Mouse (Mus musculus) neural tube, embryonic 12.5 days (tissue): Measurements from ENCODE around the gene Cyp2ab1. TPM values are rescaled to one million over a fixed set of nuclear protein-coding genes. Genes with fewer than 3 reads are reported as not detected.
"Not testable (repeated sequence)": the region's sequence is repeated elsewhere in the genome, so short reads cannot be mapped to it uniquely, and the experiment has no call there.

Experiments used
- ATAC-seq: fragments of 200-750 bp; cut with Nextera tagmentation; 2 replicates; pipeline ENCODE4 v1.8.0; 2017; ENCODE audit warnings: low read depth, mild to moderate bottlenecking, moderate TSS enrichment, moderate library complexity; ENCODE audit not compliant: low FRiP score
- H3K27ac ChIP-seq: fragments of 300-500 bp; sonication (generic); 2 replicates; pipeline ENCODE4 v1.5.1; 2016
- H3K27me3 ChIP-seq: fragments of 300-500 bp; sonication (generic); replicated peaks from 2 replicates; pipeline ENCODE4 v1.6.1; 2016; ENCODE audit warnings: mild to moderate bottlenecking
- H3K36me3 ChIP-seq: fragments of 300-500 bp; sonication (generic); 2 replicates; pipeline ENCODE4 v1.6.1; 2016; ENCODE audit warnings: mild to moderate bottlenecking
- H3K4me1 ChIP-seq: fragments of 300-500 bp; sonication (generic); 2 replicates; pipeline ENCODE4 v1.6.1; 2016
- H3K4me2 ChIP-seq: fragments of 300-500 bp; sonication (generic); replicated peaks from 2 replicates; pipeline ENCODE4 v1.6.1; 2016; ENCODE audit warnings: mild to moderate bottlenecking
- H3K4me3 ChIP-seq: fragments of 300-500 bp; sonication (generic); 2 replicates; pipeline ENCODE4 v1.5.1; 2016
- H3K9ac ChIP-seq: fragments of 300-500 bp; sonication (generic); 2 replicates; pipeline ENCODE4 v1.6.1; 2016; ENCODE audit warnings: mild to moderate bottlenecking
- H3K9me3 ChIP-seq: fragments of 300-500 bp; sonication (generic); 2 replicates; pipeline ENCODE4 v1.6.1; 2016; ENCODE audit warnings: mild to moderate bottlenecking
- WGBS: fragments of 180-500 bp; shearing (Covaris S2); methylation state at CpG from one replicate; pipeline ENCODE4 v1.1.7; 2016; 5-methylcytosine and 5-hydroxymethylcytosine counted together
- polyA plus RNA-seq: library from polyadenylated mRNA; unstranded; fragments of >200 nt; fragmentation: Nextera tagmentation; extraction: Ambion mirVana; gene quantifications from 2 replicates; pipeline ENCODE4 v1.2.1, GENCODE M21; 2016

Gene Cyp2ab1
- polyA plus RNA-seq, result not detected in 2 replicates

GRCm38 (mm10) chr16:20325286-20325685 lies at the start of gene Cyp2ab1:
TSS of gene Cyp2ab1 (minus strand) at chr16:20325404.
- H3K4me1 ChIP-seq, result no peaks in the 10 kb centered on the region
- no peak within 1 kb of the TSS for H3K4me3 ChIP-seq
- H3K4me2 ChIP-seq, result no peak within 1 kb of the TSS
- H3K9me3 ChIP-seq, result no peaks in the 10 kb centered on the region
- WGBS, result 77% methylated on average over 5 of the region's 5 CpGs
- H3K36me3 ChIP-seq, result peaks cover 13% of the 10 kb centered on the region
- no peaks in the 10 kb centered on the region for H3K27me3 ChIP-seq
- no peak for ATAC-seq
- H3K27ac ChIP-seq, result no peak within 1 kb of the TSS
- H3K9ac ChIP-seq, result no peak within 1 kb of the TSS

GRCm38 (mm10) chr16:20371731-20372130 lies 46.5 kb upstream of the Cyp2ab1 start:
- ATAC-seq, result no peak
- no peaks in the 10 kb centered on the region for H3K9me3 ChIP-seq
- no peak overlapping the region for H3K9ac ChIP-seq
- no peak overlapping the region for H3K4me2 ChIP-seq
- H3K4me1 ChIP-seq, result no peaks in the 10 kb centered on the region
- no peak overlapping the region for H3K4me3 ChIP-seq
- peaks cover 73% of the 10 kb centered on the region for H3K36me3 ChIP-seq
- H3K27me3 ChIP-seq, result no peaks in the 10 kb centered on the region
- WGBS, result 90% methylated on average over 4 of the region's 4 CpGs
- H3K27ac ChIP-seq, result no peak overlapping the region

- Histone ChIP-seq H3K4me1 (no peaks in the 10 kb centered on the region), H3K4me3 (no peak overlapping the region), H3K36me3 (peaks cover 79% of the 10 kb centered on the region), H3K9me3 (no peaks in the 10 kb centered on the region), H3K9ac (no peak overlapping the region), H3K27ac (no peak overlapping the region), H3K27me3 (no peaks in the 10 kb centered on the region), H3K4me2 (no peak overlapping the region)
- no peak for ATAC-seq
- WGBS, result 94% methylated on average over 9 of the region's 9 CpGs
These were observed 43.0 kb upstream of the Cyp2ab1 start for GRCm38 (mm10) chr16:20368221-20368620.

- no peak overlapping the region for H3K4me3 ChIP-seq
- no peak overlapping the region for H3K27ac ChIP-seq
- peaks cover 85% of the 10 kb centered on the region for H3K36me3 ChIP-seq
- no peaks in the 10 kb centered on the region for H3K27me3 ChIP-seq
- H3K9ac ChIP-seq, result no peak overlapping the region
- no peak for ATAC-seq
- no peaks in the 10 kb centered on the region for H3K4me1 ChIP-seq
- H3K4me2 ChIP-seq, result no peak overlapping the region
- 90% methylated on average over 11 of the region's 11 CpGs for WGBS
- no peaks in the 10 kb centered on the region for H3K9me3 ChIP-seq
These were observed 36.9 kb upstream of the Cyp2ab1 start for GRCm38 (mm10) chr16:20362121-20362520.

- not testable (repeated sequence) for H3K9ac ChIP-seq, H3K9me3 ChIP-seq, H3K4me3 ChIP-seq, H3K4me2 ChIP-seq, H3K4me1 ChIP-seq, H3K27ac ChIP-seq, H3K27me3 ChIP-seq, ATAC-seq
- WGBS, result 89% methylated on average over 3 of the region's 3 CpGs
- H3K36me3 ChIP-seq, result peaks cover 83% of the 10 kb centered on the region
These were observed 36.3 kb upstream of the Cyp2ab1 start for GRCm38 (mm10) chr16:20361496-20361895.

GRCm38 (mm10) chr16:20359643-20360295 lies 34.6 kb upstream of the Cyp2ab1 start:
- peaks cover 84% of the 10 kb centered on the region for H3K36me3 ChIP-seq
- WGBS, result 75% methylated on average over 9 of the region's 9 CpGs
- H3K4me2 ChIP-seq, result no peak overlapping the region
- H3K27me3 ChIP-seq, result no peaks in the 10 kb centered on the region
- H3K9me3 ChIP-seq, result no peaks in the 10 kb centered on the region
- H3K9ac ChIP-seq, result no peak overlapping the region
- no peak overlapping the region for H3K27ac ChIP-seq
- no peak for ATAC-seq
- no peak overlapping the region for H3K4me3 ChIP-seq
- no peaks in the 10 kb centered on the region for H3K4me1 ChIP-seq

- Histone ChIP-seq H3K4me3 (no peak overlapping the region), H3K36me3 (peaks cover 77% of the 10 kb centered on the region), H3K27me3 (no peaks in the 10 kb centered on the region), H3K9ac (no peak overlapping the region), H3K4me2 (no peak overlapping the region), H3K27ac (no peak overlapping the region), H3K4me1 (no peaks in the 10 kb centered on the region), H3K9me3 (no peaks in the 10 kb centered on the region)
- WGBS, result 96% methylated on average over 5 of the region's 5 CpGs
- no peak for ATAC-seq
These were observed 32.6 kb upstream of the Cyp2ab1 start for GRCm38 (mm10) chr16:20357837-20358236.

- Histone ChIP-seq H3K36me3 (peaks cover 65% of the 10 kb centered on the region), H3K4me2 (no peak overlapping the region), H3K27ac (no peak overlapping the region), H3K9me3 (no peaks in the 10 kb centered on the region), H3K4me3 (no peak overlapping the region), H3K27me3 (no peaks in the 10 kb centered on the region), H3K4me1 (no peaks in the 10 kb centered on the region), H3K9ac (no peak overlapping the region)
- ATAC-seq, result no peak
- 88% methylated on average over 2 of the region's 2 CpGs for WGBS
These were observed 29.6 kb upstream of the Cyp2ab1 start for GRCm38 (mm10) chr16:20354762-20355161.

GRCm38 (mm10) chr16:20354011-20354410 lies 28.8 kb upstream of the Cyp2ab1 start:
- ATAC-seq, result no peak
- H3K9me3 ChIP-seq, result no peaks in the 10 kb centered on the region
- peaks cover 68% of the 10 kb centered on the region for H3K36me3 ChIP-seq
- 91% methylated on average over 1 of the region's 1 CpGs for WGBS
- no peak overlapping the region for H3K4me3 ChIP-seq
- H3K4me2 ChIP-seq, result no peak overlapping the region
- no peaks in the 10 kb centered on the region for H3K4me1 ChIP-seq
- no peak overlapping the region for H3K9ac ChIP-seq
- H3K27me3 ChIP-seq, result no peaks in the 10 kb centered on the region
- no peak overlapping the region for H3K27ac ChIP-seq

- Histone ChIP-seq H3K4me2 (no peak overlapping the region), H3K9ac (no peak overlapping the region), H3K27ac (no peak overlapping the region), H3K36me3 (peaks cover 45% of the 10 kb centered on the region), H3K4me3 (no peak overlapping the region), H3K27me3 (no peaks in the 10 kb centered on the region), H3K9me3 (no peaks in the 10 kb centered on the region), H3K4me1 (no peaks in the 10 kb centered on the region)
- ATAC-seq, result no peak
- 96% methylated on average over 1 of the region's 1 CpGs for WGBS
These were observed 20.3 kb upstream of the Cyp2ab1 start for GRCm38 (mm10) chr16:20345464-20345863.

- ATAC-seq, result no peak
- no peak overlapping the region for H3K4me3 ChIP-seq
- no peaks in the 10 kb centered on the region for H3K9me3 ChIP-seq
- no peaks in the 10 kb centered on the region for H3K27me3 ChIP-seq
- 97% methylated on average over 3 of the region's 3 CpGs for WGBS
- H3K4me2 ChIP-seq, result no peak overlapping the region
- no peaks in the 10 kb centered on the region for H3K4me1 ChIP-seq
- peaks cover 52% of the 10 kb centered on the region for H3K36me3 ChIP-seq
- H3K27ac ChIP-seq, result no peak overlapping the region
- H3K9ac ChIP-seq, result no peak overlapping the region
These were observed 13.4 kb upstream of the Cyp2ab1 start for GRCm38 (mm10) chr16:20338616-20339015.

GRCm38 (mm10) chr16:20334918-20335317 lies 9.7 kb upstream of the Cyp2ab1 start:
- 96% methylated on average over 8 of the region's 8 CpGs for WGBS
- H3K4me3 ChIP-seq, result no peak overlapping the region
- no peaks in the 10 kb centered on the region for H3K9me3 ChIP-seq
- peaks cover 67% of the 10 kb centered on the region for H3K36me3 ChIP-seq
- H3K27ac ChIP-seq, result no peak overlapping the region
- no peak overlapping the region for H3K9ac ChIP-seq
- no peak for ATAC-seq
- no peaks in the 10 kb centered on the region for H3K4me1 ChIP-seq
- no peaks in the 10 kb centered on the region for H3K27me3 ChIP-seq
- no peak overlapping the region for H3K4me2 ChIP-seq

- WGBS, result 95% methylated on average over 5 of the region's 5 CpGs
- ATAC-seq, result no peak
- H3K4me2 ChIP-seq, result no peak overlapping the region
- H3K27ac ChIP-seq, result no peak overlapping the region
- no peaks in the 10 kb centered on the region for H3K27me3 ChIP-seq
- H3K9me3 ChIP-seq, result no peaks in the 10 kb centered on the region
- H3K9ac ChIP-seq, result no peak overlapping the region
- H3K4me3 ChIP-seq, result no peak overlapping the region
- peaks cover 37% of the 10 kb centered on the region for H3K36me3 ChIP-seq
- H3K4me1 ChIP-seq, result no peaks in the 10 kb centered on the region
These were observed 3.1 kb upstream of the Cyp2ab1 start for GRCm38 (mm10) chr16:20328306-20328705.
